Mouse (Mus musculus) A20 (cell line): ENCODE data around the gene Srf.

ENCODE experiments used
- DNase-seq: peaks from one replicate; pipeline ENCODE4 v3.0.0-alpha.2; 2011; ENCODE audit warnings: low read depth, low spot score

Srf gene

DNA sequence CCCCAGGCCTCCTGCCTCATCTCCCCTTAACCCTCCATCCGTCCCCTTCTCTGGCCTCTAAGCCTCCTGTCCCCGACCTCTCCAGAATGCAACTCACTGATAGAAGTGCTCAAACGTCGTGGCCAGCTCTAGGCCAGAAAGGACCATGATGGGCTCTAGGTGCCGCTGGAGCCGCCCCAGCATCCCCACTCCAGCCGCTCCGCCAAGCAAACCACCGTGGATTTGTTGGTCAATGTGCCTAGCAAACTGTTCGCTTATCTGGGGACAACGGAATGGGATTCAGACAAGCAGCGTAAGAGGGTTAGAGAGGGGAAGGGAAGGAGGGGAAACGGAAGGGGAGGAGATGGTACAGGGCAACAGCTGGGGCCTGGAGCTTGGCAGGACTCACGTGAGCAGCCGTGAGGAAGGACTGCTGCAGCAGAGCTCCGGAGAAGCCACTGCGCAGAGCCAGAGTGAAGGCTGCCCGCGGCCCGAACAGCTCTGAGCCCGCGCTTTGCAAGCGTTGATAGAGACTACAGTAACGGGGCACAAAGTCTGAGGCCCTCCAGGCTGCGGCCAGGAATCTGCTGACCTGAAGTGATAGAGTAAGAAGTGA is 35.5 kb downstream of the Srf start:
- no peak for DNase-seq

DNA sequence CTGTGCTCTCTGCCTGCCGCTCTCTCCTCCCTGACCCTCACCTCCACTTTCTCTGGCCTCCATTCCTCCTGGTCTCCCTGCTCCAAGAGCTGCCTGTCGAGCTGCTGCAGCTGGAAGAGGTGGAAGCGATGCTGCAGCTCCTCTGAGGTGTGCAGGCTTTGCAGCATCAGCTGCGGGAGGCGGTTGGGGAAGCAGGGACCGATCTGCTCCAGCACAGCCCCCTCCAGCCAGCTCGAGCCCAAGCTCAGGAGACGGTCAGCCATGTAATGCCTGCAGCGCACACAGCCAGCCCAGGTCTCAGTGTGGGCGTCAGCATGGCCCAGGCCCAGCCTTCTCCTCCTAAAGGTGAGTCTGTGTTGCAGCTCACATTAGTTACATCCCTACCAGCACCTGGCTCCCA is 36.0 kb downstream of the Srf start:
- DNase-seq = no peak

DNA sequence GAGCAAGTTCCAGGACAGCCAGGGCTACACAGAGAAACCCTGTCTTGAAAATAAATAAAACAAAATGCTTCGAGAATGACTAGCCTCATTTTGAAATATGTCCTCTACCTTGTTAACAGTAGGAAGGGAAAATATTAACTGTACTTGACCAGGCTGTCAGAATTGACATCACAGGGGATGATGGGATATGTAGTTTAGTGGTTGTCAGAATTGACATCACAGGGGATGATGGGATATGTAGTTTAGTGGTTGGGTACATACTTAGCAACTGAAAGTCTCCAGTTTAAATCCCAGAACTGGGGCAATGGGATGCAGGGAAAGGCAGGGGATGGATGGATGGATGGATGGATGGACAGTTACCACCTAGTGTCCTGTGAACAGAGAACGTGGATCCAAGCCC is 42.6 kb downstream of the Srf start:
- peak; percentile 19 for DNase-seq

DNA sequence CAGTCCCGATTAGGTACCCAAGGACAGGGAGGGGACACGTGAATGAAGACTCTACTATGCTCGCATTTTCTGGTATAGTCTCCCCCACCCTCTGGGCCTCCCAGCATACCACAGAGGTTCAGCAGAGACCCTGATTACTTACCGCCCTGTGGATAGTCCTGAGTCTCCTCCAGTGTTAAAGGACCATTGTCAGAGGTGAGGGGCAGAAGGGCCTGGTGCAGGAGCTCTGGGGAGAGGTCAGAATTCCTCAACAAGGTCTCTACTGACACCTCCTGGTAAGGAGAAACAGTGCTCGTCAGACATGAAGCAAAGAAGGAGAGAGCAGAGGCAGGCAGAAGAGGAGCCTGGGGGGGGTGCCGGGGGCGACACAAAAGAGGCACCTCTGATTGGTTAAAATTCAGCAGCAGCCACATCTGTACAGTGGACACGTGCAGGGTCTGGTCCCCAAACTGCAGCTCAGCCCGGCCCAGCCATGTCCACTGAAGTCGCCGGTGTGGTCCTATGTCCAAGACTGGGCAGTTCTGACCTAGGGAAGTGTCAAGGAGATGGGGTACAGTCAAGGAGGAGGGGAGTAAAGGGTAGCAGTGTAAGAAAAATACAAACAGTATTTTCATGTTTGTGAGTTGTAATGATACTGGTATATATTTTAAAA is 44.8 kb downstream of the Srf start:
- peak; percentile 40 for DNase-seq

DNA sequence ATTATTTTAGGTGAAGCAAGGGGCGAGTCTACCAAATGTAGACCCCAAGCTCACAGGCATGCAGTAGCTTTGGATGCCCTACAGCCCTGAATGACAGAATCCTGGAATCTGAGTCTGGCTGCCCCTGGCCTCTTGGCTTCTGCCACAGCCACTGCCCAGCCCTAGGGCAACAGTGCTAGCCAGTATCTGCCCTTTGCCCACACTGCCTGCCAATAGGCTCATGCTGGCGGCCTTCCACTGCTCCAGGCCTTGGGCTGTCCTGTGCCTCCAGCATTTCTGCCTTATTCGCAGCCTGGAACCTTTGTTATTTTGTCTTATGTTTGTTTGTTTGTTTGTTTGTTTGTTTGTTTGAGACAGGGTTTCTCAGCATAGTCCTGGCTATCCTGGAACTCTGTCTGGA is 50.4 kb downstream of the Srf start:
- no peak for DNase-seq

DNA sequence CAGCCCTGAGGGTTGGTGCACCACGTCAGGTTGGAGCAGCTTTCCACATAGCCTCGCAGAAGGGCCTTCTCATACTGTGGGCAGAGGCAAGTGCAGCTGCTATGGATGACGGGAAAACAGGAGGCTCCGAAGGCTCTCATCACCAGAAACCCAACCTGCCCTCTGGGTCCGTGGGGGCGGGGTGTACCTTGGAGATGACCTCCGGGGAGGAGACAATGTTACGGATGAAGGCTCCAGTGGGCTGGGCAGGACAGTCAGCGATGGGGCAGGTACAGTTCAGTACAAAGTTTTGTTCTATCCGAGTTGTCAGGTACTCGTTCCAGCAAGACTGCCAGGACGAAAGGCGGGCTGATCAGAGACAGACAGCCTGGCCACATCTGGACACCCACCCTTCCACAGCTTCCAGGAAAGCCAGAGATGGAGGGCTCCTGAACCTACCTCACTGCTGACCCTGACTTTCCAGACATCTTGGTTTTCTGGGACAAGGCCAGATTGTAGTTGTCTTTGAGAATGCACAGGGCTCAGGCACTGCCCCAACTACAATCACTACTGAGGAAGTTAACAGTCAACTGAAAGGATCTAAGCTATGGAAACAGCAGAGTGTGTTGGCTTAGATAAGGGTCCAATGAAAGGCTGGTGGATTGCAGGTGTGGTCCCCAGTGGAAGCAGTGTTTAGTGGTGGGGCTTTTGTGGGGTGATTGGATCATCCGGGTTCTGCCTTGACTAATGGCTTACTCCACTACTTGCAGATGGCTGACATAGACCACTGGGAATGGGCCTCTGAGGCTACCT is 51.9 kb downstream of the Srf start:
- no peak for DNase-seq

DNA sequence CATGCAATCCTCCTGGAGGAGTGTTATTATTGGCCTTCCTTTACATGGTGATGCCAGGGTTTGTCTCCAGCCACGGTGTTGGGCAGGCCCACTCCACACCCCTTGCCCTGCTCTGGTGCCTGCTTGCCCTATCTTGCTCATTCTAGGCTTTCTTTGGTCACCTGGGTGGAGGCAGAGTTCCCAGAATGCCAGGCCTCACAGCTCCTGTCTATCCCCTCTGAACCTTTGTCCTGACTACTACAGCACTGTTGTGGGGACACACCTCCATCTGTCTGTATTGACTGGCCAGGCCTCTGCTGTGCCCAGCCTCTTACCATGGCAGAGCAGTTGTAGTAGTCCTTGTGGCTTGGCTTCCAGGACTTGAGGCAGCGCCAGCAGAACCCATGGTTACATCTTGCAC is 53.2 kb downstream of the Srf start:
- DNase-seq = no peak
